Mouse (Mus musculus) cerebellum, postnatal 25 days (tissue): Measurements from ENCODE around the gene Siah1a.

Source experiments
- DNase-seq, 2 experiments: peaks; one replicate each; pipeline ENCODE4 v3.0.0; 2021; ENCODE audit warnings: mixed read lengths in 2 of 2

The Siah1a gene

DNA sequence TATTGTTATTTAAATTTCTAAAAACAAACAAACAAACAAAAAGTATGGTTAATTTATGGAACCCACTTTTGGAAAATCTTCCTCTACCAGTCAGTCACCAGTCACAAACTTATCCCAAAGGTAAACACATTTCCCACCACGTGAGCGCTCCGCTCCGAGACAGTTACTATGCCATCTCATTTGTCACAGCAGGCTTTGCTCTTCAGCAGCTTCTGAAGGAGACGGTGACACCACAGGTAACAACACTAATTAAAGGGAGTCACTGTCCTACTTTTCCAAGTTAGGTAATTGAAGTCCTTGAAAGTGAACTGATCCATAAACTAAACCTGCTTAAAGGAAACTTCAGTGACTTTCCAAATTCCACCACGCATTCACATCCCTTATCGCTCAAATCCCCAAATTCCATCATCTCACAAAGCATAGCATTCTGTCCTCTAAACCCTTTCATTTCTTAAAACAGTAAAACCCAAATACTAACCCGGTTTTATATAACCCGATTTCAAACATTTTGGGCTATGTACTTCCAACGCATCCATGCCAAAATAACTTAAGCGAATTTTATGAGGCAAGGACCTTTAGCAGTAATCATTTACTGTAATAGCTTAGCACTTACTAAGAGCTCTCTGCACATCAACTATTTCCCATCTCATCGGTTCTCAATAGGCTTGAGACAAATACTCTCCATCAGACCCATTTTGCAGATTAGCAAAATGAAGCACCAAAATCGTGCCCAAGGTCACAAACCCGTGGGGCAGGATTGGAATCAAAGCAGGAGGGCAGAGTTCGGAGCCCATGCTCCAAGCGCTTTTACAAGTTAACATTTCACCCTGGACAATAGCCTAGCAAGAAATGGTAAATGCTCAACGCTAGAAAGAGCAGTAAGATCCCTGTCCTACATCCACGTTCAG, 1.2 kb downstream of the Siah1a start:
- peak in 1 of 2 experiments; percentile 18 for DNase-seq

DNA sequence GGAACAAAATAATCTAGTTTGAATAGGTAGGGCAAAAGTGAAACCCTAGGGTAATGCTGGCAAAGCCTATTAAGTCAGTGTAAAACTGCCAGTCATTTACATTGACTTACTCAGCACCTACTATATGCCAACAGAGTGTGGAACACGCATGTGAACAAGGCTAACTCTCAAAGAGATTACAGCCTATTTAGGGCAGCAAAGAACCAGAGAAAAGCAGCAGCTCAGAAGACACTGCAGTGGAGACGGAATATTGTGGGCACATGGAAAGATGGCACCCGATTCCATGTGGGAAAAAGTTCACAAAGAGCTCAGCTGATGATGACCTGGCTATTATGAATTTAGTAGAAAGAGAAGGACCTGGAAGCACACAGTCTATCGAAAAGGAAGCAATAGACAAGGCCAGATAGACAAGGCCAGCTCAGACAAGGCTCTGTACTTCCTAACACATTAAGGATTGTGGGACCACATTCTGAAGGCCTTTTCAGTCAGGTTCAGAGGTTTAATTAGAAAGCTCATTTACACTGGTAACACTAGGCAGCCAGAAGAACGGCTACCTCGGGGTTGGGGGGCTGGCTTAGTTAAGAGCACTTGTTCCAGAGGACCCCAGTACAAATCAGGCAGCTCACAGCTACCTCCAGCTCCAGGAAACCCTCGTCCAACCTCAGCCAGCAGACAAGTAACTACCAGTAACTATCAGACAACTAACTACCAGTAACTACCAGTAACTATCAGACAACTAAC, 3.0 kb downstream of the Siah1a start:
- no peak for DNase-seq

DNA sequence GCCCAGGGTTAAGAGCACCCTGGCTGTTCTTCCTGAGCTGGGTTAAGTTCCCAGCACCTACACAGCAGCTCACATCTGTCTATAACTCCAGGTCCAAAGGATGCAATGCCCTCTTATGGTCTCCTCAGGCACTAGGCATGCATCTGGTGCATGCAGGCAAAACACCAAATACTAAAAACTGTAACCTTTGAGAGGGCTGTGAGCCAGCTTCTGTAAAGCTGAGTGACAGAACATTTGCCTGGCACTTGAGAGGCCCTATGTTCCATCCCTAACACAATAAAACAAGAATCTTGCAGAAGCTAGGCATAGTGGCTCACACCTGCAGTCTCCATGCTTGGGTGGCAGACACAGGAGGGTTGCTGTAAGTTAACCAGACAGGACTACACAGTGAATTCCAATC, 4.1 kb downstream of the Siah1a start:
- no peak for DNase-seq

DNA sequence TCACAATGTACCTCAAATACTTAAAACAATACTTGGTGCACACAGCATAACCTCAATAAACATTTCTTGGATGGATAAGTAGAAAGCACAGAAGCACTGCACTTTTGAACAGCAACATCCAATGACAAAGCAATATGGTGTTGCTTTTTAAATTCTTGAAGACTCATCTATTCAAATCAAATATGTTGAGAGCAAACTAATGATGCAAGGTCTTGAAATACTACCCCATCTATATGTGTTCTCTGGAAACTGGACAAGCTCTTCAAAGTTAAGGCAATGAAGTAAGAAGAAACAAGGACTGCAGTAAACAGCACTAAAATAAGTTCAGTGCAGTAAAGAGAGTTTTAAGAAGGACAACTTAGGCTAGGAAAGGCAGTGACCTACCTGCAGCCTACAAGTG, 4.8 kb downstream of the Siah1a start:
- no peak for DNase-seq

DNA sequence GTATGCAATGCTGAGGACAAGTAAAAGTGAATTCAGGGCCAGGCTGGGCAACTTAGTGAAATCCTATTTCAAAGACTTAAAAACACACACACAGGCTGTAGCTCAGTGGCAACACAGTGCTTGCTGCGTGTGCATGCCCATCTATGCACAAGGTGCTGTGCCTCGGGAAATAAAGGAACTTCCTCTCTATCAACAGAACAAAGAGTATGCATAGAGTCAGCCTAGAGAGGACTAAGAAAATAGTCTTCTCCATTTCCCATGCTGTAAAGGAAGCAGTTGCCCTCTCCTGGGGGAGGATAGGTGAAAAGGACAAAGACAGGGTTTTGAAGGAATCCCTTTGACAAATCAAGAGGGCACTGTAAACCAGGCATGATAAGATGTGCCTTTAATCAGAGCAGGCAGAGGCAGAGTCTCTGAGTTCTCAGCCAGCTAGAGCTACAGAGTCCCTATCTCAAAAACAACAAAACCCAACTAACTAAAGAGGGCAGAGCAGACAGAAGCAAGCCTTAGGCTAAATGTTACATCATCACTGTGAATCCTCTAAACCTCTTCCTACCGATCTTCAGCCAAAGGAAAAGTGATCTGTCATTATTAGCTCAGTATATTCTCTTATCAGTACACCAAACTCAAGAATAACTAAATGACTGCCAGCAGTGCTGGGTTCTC, 10.2 kb downstream of the Siah1a start:
- no peak for DNase-seq

DNA sequence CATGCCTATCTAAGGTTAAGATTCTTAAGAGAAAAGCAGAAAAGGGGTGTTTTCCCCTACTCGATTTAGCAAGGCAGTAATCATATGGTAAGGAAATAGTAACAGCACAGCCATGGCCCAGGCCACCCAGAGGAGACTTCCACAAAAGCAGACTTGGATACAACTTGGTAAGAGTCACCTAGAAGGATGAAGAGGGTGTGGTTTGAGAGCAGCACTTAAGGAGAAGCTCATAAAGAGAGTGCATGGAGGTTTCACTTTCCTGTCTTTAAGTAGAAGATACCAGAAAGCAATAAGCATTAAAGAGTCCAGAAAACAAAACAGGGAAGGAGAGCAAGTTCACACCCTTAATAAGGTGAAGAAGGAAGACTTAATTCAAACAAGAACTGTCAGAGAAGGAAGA, 10.8 kb downstream of the Siah1a start:
- no peak for DNase-seq

DNA sequence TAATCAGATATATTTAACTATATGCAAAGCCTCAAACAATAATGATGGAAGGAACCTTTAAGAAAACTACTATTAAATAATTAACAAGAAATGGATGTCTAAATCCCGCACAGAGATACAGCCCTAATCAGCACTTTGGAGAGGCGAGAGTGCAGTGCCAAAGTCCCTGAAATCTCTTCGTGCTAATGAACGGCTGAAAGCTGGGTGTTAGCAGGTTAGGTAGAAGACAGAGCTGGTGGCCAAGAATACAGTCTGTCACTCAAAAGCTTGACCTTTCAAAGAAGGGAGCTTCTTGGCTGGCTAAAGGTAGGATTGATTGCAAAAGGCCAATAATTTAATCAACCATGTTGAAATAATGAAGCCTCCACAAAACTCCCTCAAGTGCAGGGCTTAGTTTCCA, 11.6 kb downstream of the Siah1a start:
- no peak for DNase-seq

DNA sequence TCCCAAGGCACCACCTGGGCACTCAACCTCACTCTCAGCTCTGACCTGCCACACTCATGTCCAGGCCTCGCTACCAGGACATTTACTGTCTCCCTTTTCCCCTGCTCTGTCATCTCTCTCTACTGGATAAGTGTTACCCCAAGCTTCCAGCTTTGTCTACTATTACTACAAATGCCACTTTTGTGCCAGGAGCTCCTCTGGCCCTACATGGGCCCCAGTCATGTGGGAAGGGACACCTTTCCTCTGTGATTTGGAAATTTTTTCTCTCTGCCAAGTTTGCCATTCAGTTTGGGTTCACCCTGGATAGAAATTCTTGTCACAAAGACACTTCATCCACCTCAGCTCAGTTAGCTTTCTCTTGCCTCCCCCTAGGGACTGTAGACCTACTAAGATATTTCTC, 14.9 kb downstream of the Siah1a start:
- DNase-seq: no peak

DNA sequence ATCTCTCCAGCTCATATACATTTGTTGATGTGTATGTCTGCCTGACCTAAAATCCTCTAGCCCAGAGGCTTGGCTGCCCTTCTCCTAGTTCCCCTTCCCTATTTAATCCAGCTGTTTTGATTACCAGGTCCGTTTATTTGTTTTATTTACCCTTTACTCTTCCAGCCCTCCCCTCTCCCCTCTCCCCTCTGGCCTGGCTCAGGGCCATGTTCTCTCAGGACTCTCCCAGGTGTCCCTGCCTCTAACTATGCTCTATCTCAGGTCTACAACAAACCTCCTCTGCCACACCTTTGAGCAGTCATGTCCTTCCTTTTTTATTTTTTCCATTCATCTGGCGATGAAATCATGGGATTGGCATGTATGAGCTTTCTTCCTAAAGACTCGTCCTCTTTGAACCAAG, 15.4 kb downstream of the Siah1a start:
- DNase-seq: peak in 1 of 2 experiments; percentile 44

DNA sequence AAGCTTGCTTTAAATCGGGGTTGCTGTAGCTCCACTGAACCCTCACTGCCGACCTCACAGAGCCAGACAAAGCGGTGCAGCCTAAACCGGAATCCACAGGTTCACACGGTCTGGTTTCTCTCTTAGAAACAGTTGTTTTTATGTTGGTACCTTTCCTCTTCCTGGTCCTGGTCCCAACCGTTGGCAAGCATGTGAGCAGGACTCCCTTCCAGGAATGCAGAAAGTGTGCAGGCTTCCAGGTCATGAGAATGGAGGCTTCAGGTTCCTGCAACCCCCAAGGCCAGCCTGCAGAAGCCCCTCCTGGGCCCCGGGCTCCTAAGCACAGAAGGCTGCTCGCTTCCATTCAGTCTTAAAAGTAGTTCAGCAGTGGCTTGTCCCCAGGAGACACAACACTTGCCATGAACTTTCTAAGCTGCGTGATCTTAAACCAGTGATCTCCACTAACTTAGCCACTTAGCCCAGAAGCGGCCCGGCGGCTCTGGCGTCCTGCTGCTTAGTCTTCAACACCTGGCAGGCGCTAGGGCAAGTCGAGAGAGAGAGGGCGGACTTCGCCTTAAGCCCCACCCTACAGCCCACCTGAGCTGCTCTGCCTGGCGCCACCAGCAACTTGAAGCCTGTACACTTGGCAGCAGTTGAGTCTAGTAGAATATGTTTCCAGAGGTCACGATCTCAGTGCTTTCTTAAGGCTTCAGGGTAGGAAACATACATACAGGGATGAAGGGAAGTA, 17.3 kb downstream of the Siah1a start:
- no peak for DNase-seq

DNA sequence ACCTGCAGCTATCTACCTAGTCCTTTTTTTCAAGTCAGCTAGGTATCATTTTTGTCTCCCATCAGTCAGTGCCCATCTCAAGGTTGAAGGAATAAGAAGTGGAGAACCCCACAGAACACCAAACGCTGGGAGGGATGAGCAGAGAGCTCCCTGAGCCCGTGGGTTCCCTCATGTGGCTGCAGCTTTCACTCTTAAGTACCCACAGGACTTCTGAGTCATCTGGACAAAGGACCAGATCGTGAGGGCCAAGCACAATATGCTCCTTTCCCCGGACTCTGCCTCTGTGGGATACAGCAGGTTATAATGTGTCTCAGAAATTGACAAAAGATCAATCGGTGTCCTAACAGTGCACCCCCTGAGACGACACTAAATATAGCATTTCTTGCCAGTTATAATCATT, 18.8 kb downstream of the Siah1a start:
- no peak for DNase-seq

DNA sequence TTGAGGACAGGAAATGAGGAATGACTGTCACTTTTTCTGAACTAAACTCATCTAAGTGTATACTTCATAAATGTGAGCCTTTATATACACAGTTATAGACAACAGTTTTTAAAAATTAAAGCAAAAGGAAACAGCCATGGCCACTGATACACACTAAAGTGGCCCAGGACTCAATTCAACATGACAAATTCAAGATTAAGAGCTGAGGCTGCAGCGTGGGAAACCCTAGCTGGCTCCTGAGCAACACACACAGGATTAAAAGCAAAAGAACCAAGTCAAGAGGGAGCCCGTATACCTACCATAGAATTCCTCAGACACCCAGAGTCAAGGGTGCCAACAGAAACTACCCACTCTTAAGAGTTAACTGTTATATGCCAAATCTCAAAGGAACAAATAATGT, 24.2 kb downstream of the Siah1a start:
- DNase-seq: no peak

DNA sequence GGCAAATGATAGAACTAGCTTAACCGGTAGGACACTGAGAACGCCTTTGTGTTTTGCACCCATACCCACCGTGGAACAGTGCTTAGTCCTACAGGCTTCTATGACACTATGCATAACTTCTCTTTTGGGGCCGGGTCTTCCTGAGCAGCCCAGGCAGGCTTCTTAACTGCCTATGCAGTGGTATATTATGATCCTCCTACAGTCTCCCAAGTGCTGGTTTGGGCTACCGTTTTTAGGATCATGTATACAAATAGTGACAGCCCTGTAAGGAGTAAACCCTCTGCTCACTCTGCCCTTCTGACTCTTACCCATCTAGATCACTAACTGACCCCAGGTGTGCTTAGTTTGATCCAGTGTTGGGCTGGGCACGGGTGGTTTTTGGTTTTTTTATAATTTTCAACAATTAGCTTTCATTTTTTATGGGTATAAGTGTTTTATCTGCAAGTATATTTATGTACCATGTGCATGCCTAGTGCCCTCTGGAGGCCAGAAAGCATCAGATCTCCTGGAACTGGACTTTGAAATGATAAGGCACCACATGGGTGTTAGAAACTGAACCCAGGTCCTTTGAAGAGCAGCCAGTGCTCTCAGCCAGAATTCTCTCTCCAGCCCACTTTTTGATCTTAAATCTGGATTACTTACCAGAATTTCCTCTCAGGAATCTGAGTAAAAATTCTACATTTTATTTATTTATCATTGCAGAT, 24.8 kb downstream of the Siah1a start:
- no peak for DNase-seq

DNA sequence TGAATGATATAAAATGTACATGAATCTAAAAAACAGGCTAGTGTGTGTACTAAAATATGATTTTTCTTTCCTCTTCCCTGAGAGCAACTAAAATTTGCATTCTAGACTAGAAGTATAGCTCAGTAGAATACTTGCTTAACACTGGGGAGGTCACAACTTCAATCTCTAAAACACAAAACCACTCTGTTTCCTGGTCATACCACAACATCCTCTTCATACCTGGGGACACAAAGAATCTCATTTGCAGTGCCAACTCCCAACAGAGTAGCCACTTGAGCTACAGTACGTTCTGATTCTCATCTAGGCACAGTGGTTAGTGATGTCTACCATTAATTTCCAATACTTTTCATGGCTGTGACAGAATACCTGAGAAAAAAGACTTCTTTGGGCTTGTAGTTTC, 26.4 kb downstream of the Siah1a start:
- DNase-seq: no peak

DNA sequence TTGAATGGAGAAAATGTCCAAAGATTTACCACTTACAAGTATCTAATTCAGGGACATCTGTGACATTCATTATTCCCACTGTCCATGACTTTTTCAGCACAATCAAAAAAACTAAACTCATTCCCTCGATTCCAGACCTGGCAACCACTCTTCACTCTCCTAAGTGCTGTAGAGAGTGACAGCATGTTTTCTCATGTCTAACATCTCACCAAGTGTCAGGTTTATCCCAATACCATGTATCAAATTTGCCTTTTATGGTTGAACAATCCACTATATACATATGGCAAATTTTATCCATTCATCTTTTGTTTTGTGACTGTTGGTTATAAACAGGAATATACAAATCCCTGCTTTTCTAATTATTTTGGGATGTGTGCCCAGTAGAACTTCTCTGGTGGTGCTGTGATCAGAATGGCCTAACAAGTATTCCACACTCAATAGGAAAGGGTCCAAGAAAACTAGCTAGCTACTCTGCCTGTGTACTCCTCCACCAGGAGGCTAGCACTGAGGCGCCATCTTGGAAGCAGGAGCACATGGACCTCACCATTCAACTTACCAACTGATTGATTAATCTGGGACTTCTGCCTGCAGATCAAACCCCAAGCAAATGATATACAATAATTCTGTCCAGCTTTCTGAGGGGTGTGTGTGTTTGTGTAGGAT, 27.3 kb downstream of the Siah1a start:
- no peak for DNase-seq

DNA sequence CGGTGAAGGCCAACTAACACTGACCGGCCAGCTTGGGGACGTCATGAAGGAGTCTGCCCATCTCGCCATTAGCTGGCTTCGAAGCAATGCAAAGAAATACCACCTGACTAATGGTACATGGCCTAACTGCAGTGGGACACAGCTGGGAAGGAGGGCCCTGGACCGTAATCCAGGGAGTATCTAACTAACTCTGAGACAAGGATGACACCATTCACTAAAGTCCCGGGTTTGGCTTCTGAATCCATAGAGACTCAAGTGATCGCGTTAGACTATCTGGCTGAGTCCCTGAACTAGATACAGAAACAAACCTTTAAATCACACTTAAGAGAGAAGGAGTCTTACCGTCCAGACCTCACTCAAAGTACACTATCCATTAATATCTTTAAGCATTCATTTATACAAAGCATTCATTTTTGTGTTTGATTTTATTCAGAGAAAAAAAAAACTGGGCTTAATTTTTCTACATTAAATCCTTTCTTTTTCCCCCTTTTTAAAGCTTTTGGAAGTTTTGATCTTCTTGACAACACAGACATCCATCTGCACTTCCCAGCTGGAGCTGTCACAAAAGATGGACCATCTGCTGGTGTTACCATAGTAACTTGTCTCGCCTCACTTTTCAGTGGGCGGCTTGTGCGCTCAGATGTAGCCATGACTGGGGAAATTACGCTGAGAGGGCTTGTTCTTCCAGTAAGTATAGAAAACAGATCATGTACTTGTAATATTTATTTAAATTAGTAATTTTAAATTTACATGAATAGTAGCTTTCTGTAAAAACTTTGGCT, 32.1 kb downstream of the Siah1a start:
- peak; percentile 45 to 65 for DNase-seq

DNA sequence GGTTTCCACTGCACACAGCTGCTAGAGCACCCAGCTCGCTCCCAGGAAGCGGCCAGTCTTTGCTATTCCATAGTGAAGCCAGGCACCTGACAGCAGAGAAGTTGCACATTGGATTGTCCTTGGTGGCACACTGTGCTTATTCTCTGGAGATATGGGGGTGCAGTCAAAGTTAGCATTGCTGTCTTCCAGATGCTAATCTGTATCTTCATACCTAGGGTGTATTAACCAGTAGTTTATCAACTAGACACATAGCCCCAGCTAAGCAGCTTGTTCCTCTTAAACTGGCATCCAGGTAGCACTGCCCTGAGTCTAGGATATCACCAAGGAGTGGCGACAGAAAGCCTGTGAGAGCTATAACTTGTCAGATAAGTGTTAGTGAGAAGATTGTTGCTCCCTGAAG, 33.1 kb downstream of the Siah1a start:
- DNase-seq: no peak

DNA sequence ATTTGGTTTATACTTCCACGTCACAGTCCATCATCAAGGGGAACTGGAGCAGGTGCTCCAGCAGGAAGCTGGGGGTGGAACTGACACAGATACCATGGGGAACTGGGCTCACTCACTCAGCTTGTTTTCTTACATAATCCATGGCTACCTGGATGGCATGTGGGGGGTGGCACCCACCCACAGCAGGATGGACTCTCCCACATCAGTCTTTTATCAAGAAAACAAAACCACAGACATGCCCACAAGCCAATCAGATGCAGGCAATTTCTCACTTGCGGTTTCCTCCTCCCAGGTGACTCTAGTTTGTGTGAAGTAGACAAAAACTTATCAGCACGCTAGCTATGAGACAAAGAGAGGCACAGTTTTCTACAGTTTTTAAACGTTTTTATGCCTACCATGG, 37.9 kb downstream of the Siah1a start:
- no peak for DNase-seq

DNA sequence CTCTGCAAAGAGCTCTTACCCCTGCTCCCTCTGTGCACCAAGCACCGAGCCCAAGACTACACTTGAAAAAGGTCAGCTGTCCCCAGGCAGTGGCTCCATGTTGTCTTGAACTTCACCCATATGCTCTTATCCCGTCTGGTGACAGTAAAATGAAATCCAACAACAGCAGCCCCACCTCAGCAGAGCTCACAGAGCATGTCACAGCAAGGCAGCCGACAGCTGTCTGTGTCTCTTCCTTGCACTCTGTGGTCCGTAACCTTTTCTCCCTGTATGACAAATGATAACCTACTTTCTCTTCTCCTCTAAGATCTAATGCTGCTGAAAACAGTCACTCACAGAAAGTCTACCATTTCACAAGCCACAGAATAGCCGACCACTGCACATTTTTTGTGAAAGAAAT, 39.0 kb downstream of the Siah1a start:
- no peak for DNase-seq

DNA sequence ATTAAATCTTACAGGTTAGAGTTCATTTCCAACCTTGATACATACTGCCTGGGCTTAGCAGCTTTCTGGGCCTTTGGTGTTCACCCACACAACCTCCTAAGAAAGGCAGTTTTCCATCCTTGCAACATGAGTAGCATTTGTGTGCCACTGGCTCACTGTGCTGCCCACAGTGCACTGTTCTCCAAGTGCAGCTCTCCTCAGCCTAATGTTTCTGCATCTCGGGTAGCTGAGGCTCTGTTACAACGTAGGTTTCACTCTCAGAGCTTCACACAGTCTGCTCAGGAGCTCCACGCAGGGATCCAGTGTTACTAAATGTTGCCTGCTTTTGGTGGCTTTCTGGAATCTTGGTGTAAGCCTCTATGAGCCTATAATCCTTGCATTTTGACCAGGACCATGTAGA, 40.4 kb downstream of the Siah1a start:
- no peak for DNase-seq

DNA sequence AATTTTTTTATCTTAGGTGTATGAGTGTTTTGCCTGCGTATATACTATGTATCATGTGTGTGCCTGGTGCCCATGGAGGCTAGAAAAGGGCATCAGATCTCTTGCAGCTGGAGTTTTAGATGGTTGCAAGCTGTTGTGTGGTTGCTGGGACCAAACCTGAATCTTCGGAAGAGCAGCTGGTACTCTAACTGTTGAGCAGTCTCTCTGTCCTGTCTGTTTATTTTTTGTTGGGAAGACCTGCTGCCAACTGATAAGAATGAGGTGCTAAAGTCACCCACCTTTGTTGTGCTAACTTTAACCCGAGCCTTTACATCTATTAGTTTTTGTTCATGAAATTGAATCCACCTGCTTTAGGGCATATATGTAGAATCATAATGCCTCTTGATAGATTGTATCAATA, 43.3 kb downstream of the Siah1a start:
- DNase-seq: no peak
